Mouse (Mus musculus) ES-E14 (cell line): Measurements from ENCODE around the gene Rsph10b.

Experiments used
- CHD2 ChIP-seq: IDR thresholded peaks from 2 replicates; pipeline ENCODE4 v1.6.1; 2014; ENCODE audit warnings: mild to moderate bottlenecking, low read depth, low read length, inconsistent platforms
- HCFC1 ChIP-seq: IDR thresholded peaks from 2 replicates; pipeline ENCODE4 v1.6.1; 2012; ENCODE audit warnings: low read length, inconsistent platforms, borderline replicate concordance; ENCODE audit not compliant: insufficient read depth
- MAFK ChIP-seq: IDR thresholded peaks from 2 replicates; pipeline ENCODE4 v1.6.1; 2014; ENCODE audit warnings: mild to moderate bottlenecking, low read depth, low read length, inconsistent platforms; ENCODE audit not compliant: insufficient read depth
- ZNF384 ChIP-seq: IDR thresholded peaks from 2 replicates; pipeline ENCODE4 v1.6.1; 2012; ENCODE audit warnings: low read depth, low read length, inconsistent platforms

GRCm38 (mm10) chr5:143985381-143985780 is 52.5 kb downstream of the Rsph10b start:
- TF ChIP-seq MAFK, result no peak
- TF ChIP-seq HCFC1, result no peak
- TF ChIP-seq ZNF384, result no peak
- no peak for TF ChIP-seq CHD2
